Mouse (Mus musculus): ENCODE measurements around the gene Otud7a. TPM values are rescaled to one million over a fixed set of nuclear protein-coding genes. Genes with fewer than 3 reads are reported as not detected.
"Not testable (repeated sequence)": the region's sequence is repeated elsewhere in the genome, so short reads cannot be mapped to it uniquely, and the experiment has no call there.

Gene Otud7a
- total and polyA plus RNA-seq, 2 experiments from 2014 or later, result not detected

GRCm38 (mm10) chr7:63647136-63647535 is 202.6 kb downstream of the Otud7a start:
- 50% methylated on average over 1 of the region's 1 CpGs for WGBS
- H3K4me1 ChIP-seq (ENCODE audit: control insufficient read depth, insufficient read depth), result no peaks in the 10 kb centered on the region
- no peaks in the 10 kb centered on the region for H3K36me3 ChIP-seq (replicated peaks; ENCODE audit: control insufficient read depth, insufficient read depth, low read length)
- ATAC-seq (ENCODE audit: insufficient read depth, low read depth), result no peak
- no peak for DNase-seq (ENCODE audit: low spot score)
- H3K9ac ChIP-seq (replicated peaks; ENCODE audit: low read depth, low read length), result no peak overlapping the region
- H3K4me2 ChIP-seq (ENCODE audit: low read depth, low read length), result no peak overlapping the region
- H3K9me3 ChIP-seq (replicated peaks; ENCODE audit: control insufficient read depth, low read length), result no peaks in the 10 kb centered on the region
- TF ChIP-seq EP300 (IDR thresholded peaks at IDR 0.05; ENCODE audit: low read depth) (no peak), CTCF (IDR thresholded peaks at IDR 0.05; ENCODE audit: low read depth) (no peak)
- no peak overlapping the region for H3K27ac ChIP-seq (ENCODE audit: low read depth)
- H3K27me3 ChIP-seq (ENCODE audit: control insufficient read depth, insufficient read depth, low read length), result no peaks in the 10 kb centered on the region
- no peak overlapping the region for H3K4me3 ChIP-seq (ENCODE audit: low read depth, low read length)

DNA sequence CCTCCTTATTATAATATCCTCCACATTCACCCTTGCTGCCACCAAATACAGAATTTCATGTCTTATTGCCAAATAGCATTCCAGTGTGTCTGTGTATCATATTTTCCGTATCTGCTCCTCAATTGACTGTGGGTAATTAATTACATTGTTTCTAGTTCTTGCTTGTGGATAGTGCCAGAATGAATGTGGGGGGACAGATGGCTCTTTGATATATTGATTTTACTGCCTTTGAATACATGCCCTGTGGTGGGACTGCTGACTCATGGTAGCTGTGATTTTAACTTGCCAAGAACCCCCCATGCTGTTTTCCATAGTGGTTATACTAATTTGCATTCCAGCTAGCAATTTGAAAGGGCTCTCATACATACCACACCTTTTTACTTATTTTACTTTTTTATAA is 215.7 kb downstream of the Otud7a start:
- TF ChIP-seq CTCF (IDR thresholded peaks at IDR 0.05; ENCODE audit: low read depth), result no peak
- TF ChIP-seq EP300 (IDR thresholded peaks at IDR 0.05; ENCODE audit: low read depth), result no peak

DNA sequence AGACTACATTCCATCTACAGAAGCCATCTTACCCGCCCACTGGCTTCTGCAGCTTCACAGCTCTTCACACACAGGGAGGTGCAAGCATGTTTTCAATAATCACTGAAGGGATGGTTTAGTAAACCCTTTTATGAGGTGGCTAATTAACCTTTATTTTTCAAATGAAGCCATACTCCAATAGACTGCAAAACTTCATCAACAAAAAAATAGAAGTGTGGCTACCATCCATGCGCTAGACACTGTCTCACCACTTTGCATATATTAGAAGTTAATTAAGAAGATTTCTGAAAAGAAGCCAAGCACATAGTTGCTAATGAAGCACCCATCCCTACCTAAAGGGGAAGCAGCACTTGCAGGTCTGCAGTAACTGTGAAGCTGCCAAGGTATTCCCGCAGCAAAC is 218.2 kb downstream of the Otud7a start:
- ATAC-seq (ENCODE audit: insufficient read depth, low read depth) (no peak), DNase-seq (ENCODE audit: low spot score) (no peak)
- Histone ChIP-seq H3K27me3 (ENCODE audit: control insufficient read depth, insufficient read depth, low read length) (no peaks in the 10 kb centered on the region), H3K36me3 (replicated peaks; ENCODE audit: control insufficient read depth, insufficient read depth, low read length) (no peaks in the 10 kb centered on the region), H3K27ac (ENCODE audit: low read depth) (no peak overlapping the region), H3K9ac (replicated peaks; ENCODE audit: low read depth, low read length) (no peak overlapping the region), H3K9me3 (replicated peaks; ENCODE audit: control insufficient read depth, low read length) (no peaks in the 10 kb centered on the region), H3K4me1 (ENCODE audit: control insufficient read depth, insufficient read depth) (no peaks in the 10 kb centered on the region), H3K4me3 (ENCODE audit: low read depth, low read length) (no peak overlapping the region), H3K4me2 (ENCODE audit: low read depth, low read length) (no peak overlapping the region)
- no peak for TF ChIP-seq CTCF (IDR thresholded peaks at IDR 0.05; ENCODE audit: low read depth)
- no peak for TF ChIP-seq EP300 (IDR thresholded peaks at IDR 0.05; ENCODE audit: low read depth)
- 75% methylated on average over 3 of the region's 3 CpGs for WGBS

More for the DNA sequence above, 215.7 kb downstream of the Otud7a start:
- Histone ChIP-seq H3K27ac (ENCODE audit: low read depth) (no peak overlapping the region), H3K4me2 (ENCODE audit: low read depth, low read length) (no peak overlapping the region), H3K9ac (replicated peaks; ENCODE audit: low read depth, low read length) (no peak overlapping the region), H3K27me3 (ENCODE audit: control insufficient read depth, insufficient read depth, low read length) (no peaks in the 10 kb centered on the region), H3K4me3 (ENCODE audit: low read depth, low read length) (no peak overlapping the region), H3K4me1 (ENCODE audit: control insufficient read depth, insufficient read depth) (no peaks in the 10 kb centered on the region), H3K36me3 (replicated peaks; ENCODE audit: control insufficient read depth, insufficient read depth, low read length) (no peaks in the 10 kb centered on the region), H3K9me3 (replicated peaks; ENCODE audit: control insufficient read depth, low read length) (no peaks in the 10 kb centered on the region)
- ATAC-seq (ENCODE audit: insufficient read depth, low read depth) (no peak), DNase-seq (ENCODE audit: low spot score) (no peak)
- WGBS, result 82% methylated on average over 1 of the region's 1 CpGs

GRCm38 (mm10) chr7:63665496-63665895 is 220.9 kb downstream of the Otud7a start:
- Histone ChIP-seq H3K27me3 (ENCODE audit: control insufficient read depth, insufficient read depth, low read length) (no peaks in the 10 kb centered on the region), H3K4me3 (ENCODE audit: low read depth, low read length) (no peak overlapping the region), H3K9me3 (replicated peaks; ENCODE audit: control insufficient read depth, low read length) (no peaks in the 10 kb centered on the region), H3K4me2 (ENCODE audit: low read depth, low read length) (no peak overlapping the region), H3K36me3 (replicated peaks; ENCODE audit: control insufficient read depth, insufficient read depth, low read length) (no peaks in the 10 kb centered on the region), H3K27ac (ENCODE audit: low read depth) (no peak overlapping the region), H3K4me1 (ENCODE audit: control insufficient read depth, insufficient read depth) (no peaks in the 10 kb centered on the region), H3K9ac (replicated peaks; ENCODE audit: low read depth, low read length) (no peak overlapping the region)
- ATAC-seq (ENCODE audit: insufficient read depth, low read depth) (no peak), DNase-seq (ENCODE audit: low spot score) (no peak)
- no peak for TF ChIP-seq CTCF (IDR thresholded peaks at IDR 0.05; ENCODE audit: low read depth)
- no peak for TF ChIP-seq EP300 (IDR thresholded peaks at IDR 0.05; ENCODE audit: low read depth)
- 74% methylated on average over 3 of the region's 3 CpGs for WGBS

DNA sequence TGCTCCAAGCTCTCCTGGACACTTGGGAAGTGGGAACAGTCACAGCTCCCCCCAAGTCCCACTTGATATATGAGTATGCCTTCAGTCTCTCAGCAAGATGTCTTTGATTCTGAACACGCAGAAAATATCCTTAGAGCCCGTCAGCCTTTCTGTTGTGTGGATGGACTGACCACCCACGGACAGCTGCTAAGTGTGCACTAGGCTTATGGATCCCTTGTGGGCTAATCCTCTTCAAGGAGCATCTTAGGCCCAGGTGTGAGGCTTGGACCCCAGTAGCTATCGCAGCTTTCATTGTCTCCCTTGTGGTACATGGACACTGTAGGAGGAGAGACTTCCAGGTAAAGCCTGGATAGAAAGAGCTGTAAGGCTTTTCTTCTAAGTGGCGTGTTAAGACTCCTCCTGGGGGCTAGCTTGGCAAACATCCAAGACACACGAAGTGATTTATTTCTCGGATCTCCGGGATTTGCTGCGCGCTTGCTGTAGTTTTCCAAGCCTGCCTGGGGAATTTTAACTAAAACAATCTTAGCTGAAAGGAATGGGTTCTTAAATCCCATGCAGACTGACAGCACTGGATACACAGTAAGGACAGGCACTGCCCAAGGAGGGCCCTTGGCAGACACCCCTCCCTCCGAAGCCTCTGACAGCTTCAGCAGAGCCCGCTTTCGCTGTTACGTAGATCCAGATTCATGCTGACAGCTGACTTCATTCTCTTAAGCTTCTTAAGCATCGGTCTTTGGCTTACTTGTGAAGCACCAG is 223.6 kb downstream of the Otud7a start:
- DNase-seq (ENCODE audit: low spot score) (no peak), ATAC-seq (ENCODE audit: insufficient read depth, low read depth) (no peak)
- Histone ChIP-seq H3K4me1 (ENCODE audit: control insufficient read depth, insufficient read depth) (no peaks in the 10 kb centered on the region), H3K4me2 (ENCODE audit: low read depth, low read length) (no peak overlapping the region), H3K9me3 (replicated peaks; ENCODE audit: control insufficient read depth, low read length) (no peaks in the 10 kb centered on the region), H3K27me3 (ENCODE audit: control insufficient read depth, insufficient read depth, low read length) (no peaks in the 10 kb centered on the region), H3K27ac (ENCODE audit: low read depth) (no peak overlapping the region), H3K36me3 (replicated peaks; ENCODE audit: control insufficient read depth, insufficient read depth, low read length) (no peaks in the 10 kb centered on the region), H3K4me3 (ENCODE audit: low read depth, low read length) (no peak overlapping the region), H3K9ac (replicated peaks; ENCODE audit: low read depth, low read length) (no peak overlapping the region)
- 67% methylated on average over 15 of the region's 15 CpGs for WGBS
- TF ChIP-seq EP300 (IDR thresholded peaks at IDR 0.05; ENCODE audit: low read depth) (no peak), CTCF (IDR thresholded peaks at IDR 0.05; ENCODE audit: low read depth) (no peak)

GRCm38 (mm10) chr7:63668951-63669350 is 224.4 kb downstream of the Otud7a start:
- Histone ChIP-seq H3K9me3 (replicated peaks; ENCODE audit: control insufficient read depth, low read length) (no peaks in the 10 kb centered on the region), H3K4me3 (ENCODE audit: low read depth, low read length) (no peak overlapping the region), H3K27ac (ENCODE audit: low read depth) (no peak overlapping the region), H3K4me1 (ENCODE audit: control insufficient read depth, insufficient read depth) (no peaks in the 10 kb centered on the region), H3K27me3 (ENCODE audit: control insufficient read depth, insufficient read depth, low read length) (no peaks in the 10 kb centered on the region), H3K4me2 (ENCODE audit: low read depth, low read length) (no peak overlapping the region), H3K36me3 (replicated peaks; ENCODE audit: control insufficient read depth, insufficient read depth, low read length) (no peaks in the 10 kb centered on the region), H3K9ac (replicated peaks; ENCODE audit: low read depth, low read length) (no peak overlapping the region)
- TF ChIP-seq EP300 (IDR thresholded peaks at IDR 0.05; ENCODE audit: low read depth) (no peak), CTCF (IDR thresholded peaks at IDR 0.05; ENCODE audit: low read depth) (no peak)
- WGBS, result 78% methylated on average over 14 of the region's 14 CpGs
- DNase-seq (ENCODE audit: low spot score) (no peak), ATAC-seq (ENCODE audit: insufficient read depth, low read depth) (no peak)

DNA sequence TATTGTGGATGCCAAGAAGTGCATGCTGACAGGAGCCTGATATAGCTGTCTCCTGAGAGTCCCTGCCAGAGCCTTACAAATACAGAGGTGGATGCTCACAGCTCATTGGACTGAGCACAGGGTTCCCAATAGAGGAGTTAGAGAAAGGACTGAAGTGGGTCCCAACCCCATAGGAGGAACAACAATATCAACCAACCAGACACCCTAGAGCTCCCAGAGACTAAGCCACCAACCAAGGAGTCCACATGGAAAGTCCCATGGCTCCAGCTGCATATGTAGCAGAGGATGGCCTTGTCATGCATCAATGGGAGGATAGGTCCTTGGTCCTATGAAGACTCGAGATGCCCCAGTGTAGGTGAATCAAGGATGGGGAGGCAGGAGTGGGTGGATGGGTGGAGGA is 226.4 kb downstream of the Otud7a start:
- H3K36me3 ChIP-seq (replicated peaks; ENCODE audit: control insufficient read depth, insufficient read depth, low read length); ATAC-seq (ENCODE audit: insufficient read depth, low read depth); H3K9ac ChIP-seq (replicated peaks; ENCODE audit: low read depth, low read length); H3K4me1 ChIP-seq (ENCODE audit: control insufficient read depth, insufficient read depth); H3K4me2 ChIP-seq (ENCODE audit: low read depth, low read length); H3K9me3 ChIP-seq (replicated peaks; ENCODE audit: control insufficient read depth, low read length); H3K27me3 ChIP-seq (ENCODE audit: control insufficient read depth, insufficient read depth, low read length); DNase-seq (ENCODE audit: low spot score); H3K4me3 ChIP-seq (ENCODE audit: low read depth, low read length); H3K27ac ChIP-seq (ENCODE audit: low read depth): not testable (repeated sequence)
- WGBS, result 59% methylated on average over 1 of the region's 1 CpGs
